Mouse (Mus musculus): Measurements from ENCODE around the gene Gm11214. TPM values are rescaled to one million over a fixed set of nuclear protein-coding genes. Genes with fewer than 3 reads are reported as not detected.

The Gm11214 gene
- polyA plus RNA-seq (2015; fragmentation: Nextera tagmentation; extraction: Ambion mirVana), result not detected in 2 replicates

DNA sequence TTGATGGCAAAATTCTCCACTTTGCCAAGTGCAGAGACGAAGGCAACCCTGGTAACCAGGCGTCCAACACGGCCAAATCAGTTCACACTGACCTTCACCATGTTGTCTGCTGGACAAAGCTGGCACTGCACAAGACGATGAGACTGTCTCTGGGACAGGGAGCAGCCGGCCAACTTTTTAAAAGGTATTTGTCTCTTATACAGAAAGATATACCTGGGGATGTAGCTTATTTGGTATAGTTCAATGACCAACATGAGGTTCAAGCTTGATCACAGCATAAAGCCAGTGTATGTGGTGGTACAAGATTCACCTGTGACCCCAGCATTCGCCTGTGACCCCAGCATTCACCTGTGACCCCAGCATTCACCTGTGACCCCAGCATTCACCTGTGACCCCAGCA lies at the start of gene Gm11214:
Gene Gm11214 (minus strand): TSS at position 101 of the 400 bp plus-strand sequence.
- Histone ChIP-seq H3K36me3 (no peaks in the 10 kb centered on the region), H3K9me3 (no peaks in the 10 kb centered on the region), H3K4me2 (no peak within 1 kb of the TSS), H3K27ac (no peak within 1 kb of the TSS), H3K4me1 (no peaks in the 10 kb centered on the region), H3K9ac (no peak within 1 kb of the TSS), H3K27me3 (no peaks in the 10 kb centered on the region), H3K4me3 (no peak within 1 kb of the TSS)
- ATAC-seq (ENCODE audit: insufficient number of reproducible peaks, low FRiP score, low TSS enrichment, low read depth), result no peak
- WGBS, result 89% methylated on average over 6 of the region's 6 CpGs

DNA sequence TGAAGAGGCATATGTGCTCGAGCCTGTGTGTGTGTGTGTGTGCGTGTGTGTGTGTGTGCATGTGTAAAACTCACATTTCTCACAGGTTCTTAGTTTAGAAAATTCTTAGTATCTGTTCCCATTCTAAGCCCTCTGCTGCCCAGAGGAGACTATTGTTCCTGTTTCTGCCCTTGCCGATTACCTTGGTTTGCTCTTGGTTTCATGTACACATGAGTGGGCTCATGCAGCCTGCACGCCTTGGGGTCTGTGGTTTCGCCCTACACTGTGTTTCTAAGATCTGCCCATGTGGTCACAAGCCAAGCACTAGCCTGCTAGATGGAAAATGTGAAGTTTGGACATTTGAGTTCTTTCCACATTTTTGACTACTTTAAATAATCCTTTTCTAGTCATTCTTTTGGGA lies 48.7 kb upstream of the Gm11214 start:
- 89% methylated on average over 5 of the region's 5 CpGs for whole genome bisulfite sequencing
- no peak overlapping the region for H3K4me2 ChIP-seq

DNA sequence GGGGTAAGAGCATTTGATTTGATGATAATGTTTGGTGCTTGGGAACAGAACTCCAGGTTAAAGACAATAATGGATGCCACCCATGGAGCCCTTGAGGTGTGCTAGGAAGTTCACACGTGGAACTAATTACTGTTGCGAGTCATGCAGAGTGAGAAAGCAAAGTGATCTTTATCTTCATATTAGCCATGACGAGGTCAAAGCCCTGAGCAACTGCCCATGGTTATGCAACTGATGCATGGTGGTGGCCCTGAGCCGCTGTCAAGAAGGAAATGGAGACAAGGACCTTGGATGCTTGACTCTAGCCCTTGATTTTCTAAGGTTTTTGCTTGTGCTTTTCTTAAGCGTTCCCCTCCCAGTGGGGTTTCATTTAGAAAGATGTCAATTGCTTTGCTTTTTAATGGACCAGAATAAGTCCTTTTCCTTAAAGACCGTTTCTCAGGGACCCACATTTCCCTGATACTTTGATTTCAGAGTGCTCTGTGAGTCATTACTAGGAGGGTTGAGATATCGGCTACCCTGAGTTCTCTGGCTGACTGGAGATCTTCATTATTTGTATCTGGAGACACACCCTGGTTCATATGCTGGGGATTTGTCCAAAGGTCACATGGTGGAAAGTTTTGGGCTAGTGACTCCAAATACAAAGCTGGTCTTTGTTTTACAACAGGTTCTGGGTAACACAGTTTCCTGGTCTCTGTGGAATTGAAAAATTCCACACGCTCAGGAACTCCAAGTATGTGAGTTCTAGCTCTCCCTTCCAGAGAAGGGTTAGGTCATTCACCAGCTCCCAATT lies 47.4 kb upstream of the Gm11214 start:
- H3K9me3 ChIP-seq, result no peaks in the 10 kb centered on the region
- ATAC-seq (ENCODE audit: insufficient number of reproducible peaks, low FRiP score, low TSS enrichment, low read depth), result no peak
- no peak overlapping the region for H3K9ac ChIP-seq
- no peak overlapping the region for H3K4me2 ChIP-seq
- no peaks in the 10 kb centered on the region for H3K27me3 ChIP-seq
- no peak overlapping the region for H3K27ac ChIP-seq
- no peaks in the 10 kb centered on the region for H3K4me1 ChIP-seq
- WGBS, result 55% methylated on average over 8 of the region's 8 CpGs
- no peaks in the 10 kb centered on the region for H3K36me3 ChIP-seq
- H3K4me3 ChIP-seq, result no peak overlapping the region

More for the DNA sequence above, 48.7 kb upstream of the Gm11214 start:
- Histone ChIP-seq H3K9ac (no peak overlapping the region), H3K4me1 (no peaks in the 10 kb centered on the region), H3K4me3 (no peak overlapping the region), H3K9me3 (no peaks in the 10 kb centered on the region), H3K27ac (no peak overlapping the region), H3K27me3 (no peaks in the 10 kb centered on the region), H3K36me3 (no peaks in the 10 kb centered on the region)
- ATAC-seq (ENCODE audit: insufficient number of reproducible peaks, low FRiP score, low TSS enrichment, low read depth), result no peak

DNA sequence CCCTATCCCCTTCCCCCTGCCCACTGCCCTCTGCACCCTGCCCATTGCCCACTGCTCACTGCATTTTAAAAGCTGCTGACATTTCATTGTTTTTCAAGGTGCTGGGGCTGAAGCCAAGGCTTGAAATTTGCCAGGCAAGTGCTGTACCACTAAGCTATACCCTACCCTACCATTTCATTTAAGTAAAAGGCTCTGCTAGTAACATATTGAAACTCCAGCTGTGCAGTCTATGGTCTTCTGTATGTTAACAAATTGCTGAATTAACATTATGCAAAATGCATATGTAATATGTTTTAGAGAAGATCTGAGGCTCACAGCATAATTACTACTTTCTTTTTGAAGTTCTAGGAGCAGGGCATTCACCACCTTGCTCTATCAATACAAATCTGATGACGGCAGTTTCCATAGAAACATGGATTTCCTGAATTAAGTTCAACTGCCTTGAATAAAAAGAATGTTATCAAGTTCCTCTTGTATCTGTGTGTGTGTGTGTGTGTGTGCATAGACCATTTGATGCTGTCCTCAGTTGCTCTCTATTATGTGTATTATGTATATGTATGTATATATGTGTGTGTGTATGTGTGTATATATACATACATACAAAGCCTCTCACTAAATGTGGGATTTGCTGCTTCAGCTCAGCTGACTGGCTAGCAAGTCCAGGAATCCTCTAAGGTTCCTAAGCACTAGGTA lies 43.2 kb upstream of the Gm11214 start:
- 81% methylated on average over 1 of the region's 1 CpGs for WGBS

DNA sequence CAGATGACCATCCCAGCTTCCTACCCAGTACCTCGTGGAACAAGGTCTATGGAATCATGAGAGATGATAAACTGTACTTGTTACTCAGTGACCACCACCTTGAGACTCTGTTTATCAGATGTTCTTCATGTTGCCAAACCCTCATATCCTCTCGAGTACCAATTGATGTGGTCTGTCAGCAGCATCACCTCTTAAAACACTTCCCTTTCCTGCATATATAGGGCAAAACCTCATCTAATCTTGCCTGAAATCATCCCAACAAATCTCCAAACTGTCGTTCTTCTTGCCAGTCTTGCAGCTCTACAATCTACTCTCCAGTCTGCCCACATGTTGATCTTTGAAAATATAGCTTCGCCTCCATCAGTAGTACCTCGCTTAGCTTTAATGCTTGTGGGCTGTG lies 41.1 kb upstream of the Gm11214 start:
- Histone ChIP-seq H3K4me1 (no peaks in the 10 kb centered on the region), H3K4me2 (no peak overlapping the region), H3K9ac (no peak overlapping the region), H3K9me3 (no peaks in the 10 kb centered on the region), H3K27me3 (0 out of 2 replicates have a peak, but pooled peaks cover 2% of the 10 kb centered on the region), H3K4me3 (no peak overlapping the region), H3K36me3 (no peaks in the 10 kb centered on the region), H3K27ac (no peak overlapping the region)
- no peak for ATAC-seq (ENCODE audit: insufficient number of reproducible peaks, low FRiP score, low TSS enrichment, low read depth)
- WGBS, result 78% methylated on average over 5 of the region's 5 CpGs

More for the DNA sequence above, 43.2 kb upstream of the Gm11214 start:
- Histone ChIP-seq H3K36me3 (no peaks in the 10 kb centered on the region), H3K27me3 (0 out of 2 replicates have a peak, but pooled peaks cover 2% of the 10 kb centered on the region), H3K4me1 (no peaks in the 10 kb centered on the region), H3K4me2 (no peak overlapping the region), H3K4me3 (no peak overlapping the region), H3K9ac (no peak overlapping the region), H3K9me3 (no peaks in the 10 kb centered on the region), H3K27ac (no peak overlapping the region)
- no peak for ATAC-seq (ENCODE audit: insufficient number of reproducible peaks, low FRiP score, low TSS enrichment, low read depth)

DNA sequence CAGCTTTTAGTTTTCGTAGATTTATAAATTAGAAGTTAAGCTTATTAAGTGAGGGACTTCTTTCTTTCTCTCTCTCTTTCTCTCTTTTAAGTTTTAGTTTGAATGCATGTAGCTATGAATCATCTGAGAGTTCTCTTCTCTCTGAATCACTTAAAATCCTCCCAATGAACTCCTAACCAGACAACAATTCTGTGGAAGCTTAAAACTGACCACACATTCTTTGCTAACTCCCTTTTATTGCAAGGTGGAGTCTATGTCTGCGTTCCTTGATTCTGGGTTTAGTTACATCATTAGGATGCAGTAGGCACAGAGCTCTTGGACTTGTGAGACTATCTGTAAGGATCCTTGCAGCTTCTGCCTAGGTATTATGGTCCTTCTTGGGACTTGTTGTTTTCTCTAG lies 40.5 kb upstream of the Gm11214 start:
- no peak for ATAC-seq (ENCODE audit: insufficient number of reproducible peaks, low FRiP score, low TSS enrichment, low read depth)
- H3K4me3 ChIP-seq, result no peak overlapping the region

DNA sequence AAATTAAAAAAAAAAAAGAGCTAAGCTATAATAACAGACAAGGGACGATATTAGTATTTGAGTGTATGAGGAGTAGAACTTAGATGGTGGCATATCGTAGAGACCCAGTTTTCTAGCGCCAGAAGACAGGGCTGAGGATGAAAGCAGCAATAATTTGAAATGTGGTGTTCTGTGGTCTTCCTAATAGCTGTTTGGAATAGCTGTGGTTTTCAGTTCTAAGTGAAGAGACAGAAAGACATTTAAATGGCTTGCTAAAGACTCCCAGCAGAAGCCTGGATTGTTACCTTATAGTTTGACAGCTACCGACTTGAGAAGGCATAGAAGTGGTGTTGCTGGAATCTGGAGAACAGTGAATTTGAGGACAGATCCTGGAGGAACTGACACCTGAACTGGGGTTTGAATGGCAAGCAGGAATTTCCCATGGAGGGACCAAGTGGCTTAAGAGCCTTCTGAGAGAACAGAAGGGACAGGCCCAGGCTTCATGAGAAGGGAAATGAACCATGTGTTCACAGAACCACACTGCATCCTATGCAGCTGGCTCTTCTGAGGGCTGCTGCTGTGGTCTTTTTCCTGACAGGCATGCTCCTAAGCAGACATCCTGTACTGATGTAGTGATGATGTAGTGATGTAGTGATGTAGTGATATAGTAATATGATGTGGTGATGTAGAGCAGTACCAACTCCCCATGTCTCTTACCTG lies 39.0 kb upstream of the Gm11214 start:
- H3K27me3 ChIP-seq, result 0 out of 2 replicates have a peak, but pooled peaks cover 2% of the 10 kb centered on the region
- 78% methylated on average over 4 of the region's 4 CpGs for WGBS
- no peaks in the 10 kb centered on the region for H3K9me3 ChIP-seq
- no peaks in the 10 kb centered on the region for H3K4me1 ChIP-seq
- no peak overlapping the region for H3K27ac ChIP-seq
- ATAC-seq (ENCODE audit: insufficient number of reproducible peaks, low FRiP score, low TSS enrichment, low read depth), result no peak
- H3K9ac ChIP-seq, result no peak overlapping the region
- H3K4me2 ChIP-seq, result no peak overlapping the region
- H3K36me3 ChIP-seq, result no peaks in the 10 kb centered on the region
- H3K4me3 ChIP-seq, result no peak overlapping the region

More for the DNA sequence above, 40.5 kb upstream of the Gm11214 start:
- Histone ChIP-seq H3K4me2 (no peak overlapping the region), H3K27me3 (0 out of 2 replicates have a peak, but pooled peaks cover 2% of the 10 kb centered on the region), H3K9me3 (no peaks in the 10 kb centered on the region), H3K9ac (no peak overlapping the region), H3K27ac (no peak overlapping the region), H3K4me1 (no peaks in the 10 kb centered on the region), H3K36me3 (no peaks in the 10 kb centered on the region)
- WGBS, result 76% methylated on average over 2 of the region's 2 CpGs

DNA sequence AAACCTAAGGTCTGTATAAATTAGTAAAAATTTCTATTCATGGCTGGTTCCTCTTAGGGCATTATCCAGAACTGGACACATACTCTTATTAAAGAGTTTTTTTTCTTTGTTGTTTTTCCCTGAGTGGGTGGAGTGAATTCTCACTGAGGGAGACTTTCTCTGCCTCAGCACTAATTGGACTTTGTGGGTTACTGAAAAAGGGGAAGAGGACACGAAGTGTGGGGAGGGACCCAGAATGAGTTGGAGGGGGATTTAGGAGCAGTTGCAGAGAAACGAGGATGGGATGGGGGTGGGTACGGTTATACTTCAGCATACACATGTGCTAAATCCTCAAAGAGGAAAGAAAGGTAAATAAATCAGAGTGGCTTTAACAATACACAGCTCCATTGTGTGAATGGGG lies 36.6 kb upstream of the Gm11214 start:
- H3K27me3 ChIP-seq, result 0 out of 2 replicates have a peak, but pooled peaks cover 2% of the 10 kb centered on the region
- H3K27ac ChIP-seq, result no peak overlapping the region
- no peak overlapping the region for H3K4me3 ChIP-seq
- no peaks in the 10 kb centered on the region for H3K4me1 ChIP-seq
- H3K9ac ChIP-seq, result no peak overlapping the region
- H3K4me2 ChIP-seq, result no peak overlapping the region
- ATAC-seq (ENCODE audit: insufficient number of reproducible peaks, low FRiP score, low TSS enrichment, low read depth), result no peak
- WGBS, result 65% methylated on average over 3 of the region's 3 CpGs
- no peaks in the 10 kb centered on the region for H3K36me3 ChIP-seq
- H3K9me3 ChIP-seq, result no peaks in the 10 kb centered on the region

DNA sequence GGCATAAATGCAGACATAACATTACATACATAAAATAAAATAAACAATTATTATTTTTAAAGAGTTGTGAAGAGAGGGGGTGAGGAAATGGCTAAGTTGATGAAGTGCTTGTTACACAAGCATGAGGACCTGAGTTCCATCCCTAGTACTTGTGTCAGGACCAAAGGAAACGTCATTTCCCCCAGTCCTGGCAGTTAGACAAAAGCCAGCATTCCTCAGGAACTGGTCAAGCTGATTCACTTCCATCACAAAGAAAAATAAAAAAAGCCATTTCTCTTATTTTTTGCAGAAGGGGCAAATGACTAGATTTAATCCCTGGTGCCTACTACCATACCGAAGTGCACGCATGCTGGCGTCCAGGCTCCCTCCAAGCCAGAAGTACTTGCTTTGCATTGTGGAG lies 33.7 kb upstream of the Gm11214 start:
- Histone ChIP-seq H3K9ac (no peak overlapping the region), H3K27me3 (no peaks in the 10 kb centered on the region), H3K9me3 (no peaks in the 10 kb centered on the region), H3K27ac (no peak overlapping the region), H3K36me3 (no peaks in the 10 kb centered on the region), H3K4me1 (no peaks in the 10 kb centered on the region), H3K4me3 (no peak overlapping the region), H3K4me2 (no peak overlapping the region)
- WGBS, result 91% methylated on average over 4 of the region's 4 CpGs
- ATAC-seq (ENCODE audit: insufficient number of reproducible peaks, low FRiP score, low TSS enrichment, low read depth), result no peak

DNA sequence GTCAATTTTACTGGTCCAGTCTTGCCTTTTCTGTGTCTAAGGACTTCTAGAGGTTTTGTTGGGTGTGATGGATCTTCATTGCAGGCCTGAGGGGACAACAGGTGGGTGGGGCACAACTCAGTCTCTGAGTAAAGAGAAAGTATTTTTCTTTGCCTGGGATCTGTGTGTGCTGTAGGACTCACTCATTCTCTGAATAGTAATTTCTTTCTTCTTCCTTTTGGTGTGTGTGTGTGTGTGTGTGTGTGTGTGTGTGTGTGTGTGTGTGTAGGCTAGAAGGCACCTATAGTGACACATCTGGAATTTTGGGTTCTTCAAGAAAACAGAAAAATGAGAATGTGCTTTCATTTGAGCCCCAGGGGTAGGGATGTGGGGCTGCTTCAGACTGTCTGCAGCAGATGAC lies 29.2 kb upstream of the Gm11214 start:
- no peaks in the 10 kb centered on the region for H3K4me1 ChIP-seq
- no peak overlapping the region for H3K4me3 ChIP-seq
- no peak overlapping the region for H3K9ac ChIP-seq
- H3K27ac ChIP-seq, result no peak overlapping the region
- no peak for ATAC-seq (ENCODE audit: insufficient number of reproducible peaks, low FRiP score, low TSS enrichment, low read depth)
- H3K27me3 ChIP-seq, result no peaks in the 10 kb centered on the region
- no peak overlapping the region for H3K4me2 ChIP-seq
- H3K36me3 ChIP-seq, result no peaks in the 10 kb centered on the region
- H3K9me3 ChIP-seq, result no peaks in the 10 kb centered on the region

DNA sequence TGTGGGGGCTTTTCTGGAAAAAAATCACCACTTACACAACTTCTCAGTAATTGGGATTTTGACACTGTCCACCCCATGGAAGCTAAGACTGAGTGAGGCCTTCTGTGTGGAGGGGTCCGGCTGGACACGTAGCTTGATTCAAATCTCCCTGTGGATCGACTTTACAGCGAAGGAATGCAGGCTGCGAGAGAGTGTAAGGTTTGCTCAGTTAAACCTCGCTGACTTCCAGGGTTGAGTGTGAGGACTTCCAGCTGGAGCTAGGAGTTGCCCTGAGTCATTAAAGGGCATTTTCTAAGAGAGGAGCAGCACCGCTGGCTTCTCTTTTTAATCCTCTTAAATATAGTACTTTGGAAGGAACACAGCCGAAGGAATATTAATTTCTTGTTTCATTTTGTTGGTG lies 24.2 kb upstream of the Gm11214 start:
- ATAC-seq (ENCODE audit: insufficient number of reproducible peaks, low FRiP score, low TSS enrichment, low read depth), result no peak
- H3K4me1 ChIP-seq, result no peaks in the 10 kb centered on the region
- H3K9me3 ChIP-seq, result no peaks in the 10 kb centered on the region
- no peaks in the 10 kb centered on the region for H3K27me3 ChIP-seq
- no peak overlapping the region for H3K4me2 ChIP-seq
- H3K27ac ChIP-seq, result no peak overlapping the region
- no peaks in the 10 kb centered on the region for H3K36me3 ChIP-seq
- no peak overlapping the region for H3K9ac ChIP-seq
- H3K4me3 ChIP-seq, result no peak overlapping the region
- 57% methylated on average over 8 of the region's 8 CpGs for WGBS

DNA sequence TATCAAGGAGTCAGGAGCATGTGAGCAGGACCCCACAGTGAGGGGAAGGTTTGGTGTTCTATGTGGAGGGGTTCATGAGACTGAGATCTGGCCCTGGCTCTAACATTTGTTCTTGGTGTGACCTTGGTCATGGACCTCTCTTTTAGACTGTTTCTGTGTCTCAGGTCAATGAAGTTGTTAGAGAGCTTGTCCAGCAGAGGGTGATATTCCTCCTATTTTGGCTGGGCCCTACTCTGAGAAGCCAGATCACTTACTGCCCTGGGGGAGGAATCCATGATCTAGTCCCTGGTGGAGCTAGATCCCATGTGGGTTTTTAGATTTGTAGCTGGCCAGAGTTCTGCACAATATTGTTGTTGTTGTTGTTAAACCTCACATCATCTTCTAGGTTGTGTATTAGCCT lies 23.0 kb upstream of the Gm11214 start:
- no peak overlapping the region for H3K9ac ChIP-seq
- no peak for ATAC-seq (ENCODE audit: insufficient number of reproducible peaks, low FRiP score, low TSS enrichment, low read depth)
- H3K4me3 ChIP-seq, result no peak overlapping the region
- H3K4me2 ChIP-seq, result no peak overlapping the region
- H3K27me3 ChIP-seq, result no peaks in the 10 kb centered on the region
- H3K36me3 ChIP-seq, result no peaks in the 10 kb centered on the region
- H3K27ac ChIP-seq, result no peak overlapping the region
- H3K4me1 ChIP-seq, result no peaks in the 10 kb centered on the region
- H3K9me3 ChIP-seq, result no peaks in the 10 kb centered on the region
